Mouse (Mus musculus): ENCODE measurements around the gene Ndufs8.

- no peak for TF ChIP-seq TAL1 (IDR thresholded peaks at IDR 0.05; ENCODE audit: low read length)
- no peak for TF ChIP-seq GATA1 (IDR thresholded peaks at IDR 0.05; ENCODE audit: low read length)
These were observed 14.1 kb upstream of the Ndufs8 start for GRCm38 (mm10) chr19:3926685-3927084.

Data from erythroblast, embryonic 14.5 days (primary cell).